In genomic region chr5:111360546-111360945, GRCm38 (mm10) we compare ENCODE assay signal across 10 mouse cellular contexts. TPM values are rescaled to one million over a fixed set of nuclear protein-coding genes. Genes with fewer than 3 reads are reported as not detected.
A peak's percentile ranks its signal among the peaks of the same experiment; 100 is the strongest.
DNase-seq lines count a peak whose midpoint lies in the region; ATAC-seq and TF ChIP-seq lines count a peak whose summit lies in the region.
"Had no signal": no experiment of that assay in that cellular context is flagged by ENCODE, and none has a peak within 500 bp of the region (broad histone marks: within the 10 kb centered on the region; RNA-seq: fewer than 3 reads in every experiment).

No protein-coding gene starts in this region.

- peak; percentile 28 for DNase-seq in embryo, embryonic 10.5 days (ENCODE audit: low spot score)
- no peak for DNase-seq in embryo, embryonic 9.5 days (ENCODE audit: extremely low spot score)
- DNase-seq in kidney, postnatal 0 days (ENCODE audit: low spot score) = peak; percentile 11
- DNase-seq in midbrain, postnatal 0 days (ENCODE audit: low spot score) = peak; percentile 42
- DNase-seq in adrenal gland, adult 8-10 months = no peak
- DNase-seq: cerebellum, postnatal 25 days; kidney, adult 2 months had no signal

- no peak overlapping the region for H3K4me3 ChIP-seq in kidney, postnatal 0 days (replicated peaks; ENCODE audit: low read depth, low read length)
- H3K4me3 ChIP-seq in kidney, embryonic 16.5 days (ENCODE audit: low read length) = no peak overlapping the region
- H3K4me3 ChIP-seq in midbrain, postnatal 0 days (ENCODE audit: low read depth, low read length) = no peak overlapping the region
- no peak overlapping the region for H3K4me3 ChIP-seq in midbrain, embryonic 13.5 days (replicated peaks)
- H3K4me3 ChIP-seq in embryonic facial prominence, embryonic 12.5 days = no peak overlapping the region

- TF ChIP-seq CTCF in kidney, postnatal 0 days (IDR thresholded peaks at IDR 0.05; ENCODE audit: low read depth) = peak; percentile 51; the same call in 1 of the 2 replicates
- TF ChIP-seq CTCF in midbrain, postnatal 0 days (IDR thresholded peaks at IDR 0.05) = peak; percentile 74

- ATAC-seq in kidney, postnatal 0 days (replicated peaks; ENCODE audit: low FRiP score, low read depth) = no peak
- no peak for ATAC-seq in kidney, embryonic 16.5 days (ENCODE audit: low FRiP score, low TSS enrichment)
- no peak for ATAC-seq in midbrain, postnatal 0 days (ENCODE audit: low FRiP score)
- no peak for ATAC-seq in midbrain, embryonic 13.5 days
- ATAC-seq in embryonic facial prominence, embryonic 12.5 days (ENCODE audit: insufficient number of reproducible peaks, insufficient read depth, low FRiP score, low TSS enrichment) = no peak

- no peaks in the 10 kb centered on the region for H3K4me1 ChIP-seq in kidney, postnatal 0 days (replicated peaks; ENCODE audit: insufficient read depth, low read length)
- H3K4me1 ChIP-seq in kidney, embryonic 16.5 days (ENCODE audit: insufficient read depth, low read length) = no peaks in the 10 kb centered on the region
- no peaks in the 10 kb centered on the region for H3K4me1 ChIP-seq in midbrain, postnatal 0 days (ENCODE audit: insufficient read depth, low read length)
- peaks cover 5% of the 10 kb centered on the region for H3K4me1 ChIP-seq in midbrain, embryonic 13.5 days (replicated peaks)
- H3K4me1 ChIP-seq in embryonic facial prominence, embryonic 12.5 days = peaks cover 10% of the 10 kb centered on the region; the same call in 1 of the 2 replicates

- H3K9me3 ChIP-seq in kidney, postnatal 0 days (replicated peaks; ENCODE audit: low read length) = no peaks in the 10 kb centered on the region
- H3K9me3 ChIP-seq in kidney, embryonic 16.5 days (ENCODE audit: low read length) = no peaks in the 10 kb centered on the region
- H3K9me3 ChIP-seq in midbrain, postnatal 0 days (ENCODE audit: low read length) = no peaks in the 10 kb centered on the region
- H3K9me3 ChIP-seq in midbrain, embryonic 13.5 days = no peaks in the 10 kb centered on the region
- H3K9me3 ChIP-seq in embryonic facial prominence, embryonic 12.5 days = no peaks in the 10 kb centered on the region

- peaks cover 48% of the 10 kb centered on the region for H3K36me3 ChIP-seq in kidney, postnatal 0 days (ENCODE audit: insufficient read depth, low read length)
- peaks cover 56% of the 10 kb centered on the region for H3K36me3 ChIP-seq in kidney, embryonic 16.5 days (ENCODE audit: insufficient read depth, low read length)
- H3K36me3 ChIP-seq in midbrain, postnatal 0 days (ENCODE audit: insufficient read depth, low read length) = peaks cover 39% of the 10 kb centered on the region
- peaks cover 72% of the 10 kb centered on the region for H3K36me3 ChIP-seq in midbrain, embryonic 13.5 days
- H3K36me3 ChIP-seq in embryonic facial prominence, embryonic 12.5 days = peaks cover 60% of the 10 kb centered on the region

- H3K9ac ChIP-seq in kidney, postnatal 0 days (ENCODE audit: low read depth, low read length) = no peak overlapping the region
- no peak overlapping the region for H3K9ac ChIP-seq in kidney, embryonic 16.5 days (replicated peaks; ENCODE audit: low read length)
- no peak overlapping the region for H3K9ac ChIP-seq in midbrain, postnatal 0 days (replicated peaks; ENCODE audit: low read length, poor library complexity, severe bottlenecking)
- no peak overlapping the region for H3K9ac ChIP-seq in midbrain, embryonic 13.5 days (replicated peaks)
- H3K9ac ChIP-seq in embryonic facial prominence, embryonic 12.5 days = no peak overlapping the region

- 80% methylated on average over 5 of the region's 5 CpGs for WGBS in kidney, postnatal 0 days
- 84% methylated on average over 5 of the region's 5 CpGs for WGBS in kidney, embryonic 16.5 days
- whole genome bisulfite sequencing in midbrain, postnatal 0 days = 80% methylated on average over 5 of the region's 5 CpGs
- 82% methylated on average over 5 of the region's 5 CpGs for WGBS in midbrain, embryonic 13.5 days
- WGBS in embryonic facial prominence, embryonic 12.5 days = 83% methylated on average over 5 of the region's 5 CpGs

- H3K27ac ChIP-seq in kidney, postnatal 0 days = no peak overlapping the region
- H3K27ac ChIP-seq in kidney, embryonic 16.5 days (ENCODE audit: low read length) = no peak overlapping the region
- no peak overlapping the region for H3K27ac ChIP-seq in midbrain, postnatal 0 days (ENCODE audit: low read depth, low read length)
- no peak overlapping the region for H3K27ac ChIP-seq in midbrain, embryonic 13.5 days
- peak overlapping the region; percentile 79 for H3K27ac ChIP-seq in embryonic facial prominence, embryonic 12.5 days

- H3K27me3 ChIP-seq in kidney, postnatal 0 days (ENCODE audit: insufficient read depth, low read length) = no peaks in the 10 kb centered on the region
- H3K27me3 ChIP-seq in kidney, embryonic 16.5 days (ENCODE audit: insufficient read depth, low read length) = no peaks in the 10 kb centered on the region
- H3K27me3 ChIP-seq in midbrain, postnatal 0 days (ENCODE audit: insufficient read depth, low read length) = no peaks in the 10 kb centered on the region
- H3K27me3 ChIP-seq in midbrain, embryonic 13.5 days = no peaks in the 10 kb centered on the region
- no peaks in the 10 kb centered on the region for H3K27me3 ChIP-seq in embryonic facial prominence, embryonic 12.5 days

- H3K4me2 ChIP-seq in kidney, postnatal 0 days (ENCODE audit: low read length) = no peak overlapping the region
- H3K4me2 ChIP-seq in kidney, embryonic 16.5 days (replicated peaks; ENCODE audit: low read depth, low read length) = no peak overlapping the region
- H3K4me2 ChIP-seq in midbrain, postnatal 0 days (ENCODE audit: low read depth, low read length, poor library complexity, severe bottlenecking) = no peak overlapping the region
- no peak overlapping the region for H3K4me2 ChIP-seq in midbrain, embryonic 13.5 days (replicated peaks)
- H3K4me2 ChIP-seq in embryonic facial prominence, embryonic 12.5 days (replicated peaks) = no peak overlapping the region

RNA-seq across cellular contexts. Expression of gene Pitpnb, which starts 30.0 kb away (rescaled TPM):
- 75.5 and 84.9 TPM in 2 replicates for polyA plus RNA-seq in kidney, postnatal 0 days (2015; fragmentation: Nextera tagmentation; extraction: Ambion mirVana)
- 112 and 114 TPM in 2 replicates for polyA plus RNA-seq in kidney, embryonic 16.5 days (2015; fragmentation: Nextera tagmentation; extraction: Ambion mirVana)
- 9.4 and 12.8 TPM in 2 replicates for total RNA-seq in midbrain, postnatal 0 days (2014; rRNA removed)
- polyA plus RNA-seq in midbrain, postnatal 0 days (2015; fragmentation: Nextera tagmentation; extraction: Ambion mirVana) = 78.9 and 84.3 TPM in 2 replicates
- 101 and 106 TPM in 2 replicates for polyA plus RNA-seq in midbrain, embryonic 13.5 days (2015; fragmentation: Nextera tagmentation; extraction: Ambion mirVana)
- polyA plus RNA-seq in embryonic facial prominence, embryonic 12.5 days (2016; fragmentation: Nextera tagmentation; extraction: Ambion mirVana) = 113 and 116 TPM in 2 replicates
- total RNA-seq in adrenal gland, adult 8-10 months (2022) = 10 to 100 TPM; 71.1 to 88.0 (median 80.4) TPM

RNA-seq across cellular contexts. Expression of gene Mn1, which starts 56.6 kb away (rescaled TPM):
- polyA plus RNA-seq in kidney, postnatal 0 days (2015; fragmentation: Nextera tagmentation; extraction: Ambion mirVana) = 4.3 and 4.7 TPM in 2 replicates
- polyA plus RNA-seq in kidney, embryonic 16.5 days (2015; fragmentation: Nextera tagmentation; extraction: Ambion mirVana) = 6.9 and 7.2 TPM in 2 replicates
- 112 and 139 TPM in 2 replicates for total RNA-seq in midbrain, postnatal 0 days (2014; rRNA removed)
- 49.6 and 49.8 TPM in 2 replicates for polyA plus RNA-seq in midbrain, postnatal 0 days (2015; fragmentation: Nextera tagmentation; extraction: Ambion mirVana)
- polyA plus RNA-seq in midbrain, embryonic 13.5 days (2015; fragmentation: Nextera tagmentation; extraction: Ambion mirVana) = 60.2 and 73.1 TPM in 2 replicates
- 57.8 and 58.3 TPM in 2 replicates for polyA plus RNA-seq in embryonic facial prominence, embryonic 12.5 days (2016; fragmentation: Nextera tagmentation; extraction: Ambion mirVana)
- 1 to 10 TPM; 2.9 to 4.9 (median 3.7) TPM for total RNA-seq in adrenal gland, adult 8-10 months (2022)

Comparison
In these comparisons a context has a peak if more than half of its experiments do, and no peak if none do; other contexts are left out.
1. DNase-seq: peak in embryo, embryonic 10.5 days (single experiment), kidney, postnatal 0 days (single experiment) and midbrain, postnatal 0 days (single experiment); none in embryo, embryonic 9.5 days (single experiment) and adrenal gland, adult 8-10 months (single experiment).